Mouse (Mus musculus) liver, embryonic 14.5 days (tissue): ENCODE measurements at regions not wholly inside any gene's neighbourhood (a gene's known extent, or its start where the extent isn't known, plus 50 kb on each side); places are given as distances from the start of the nearest gene placed in this dataset.

Source experiments
- CTCF ChIP-seq: IDR thresholded peaks from 2 replicates; pipeline ENCODE4 v1.5.1; 2016; ENCODE audit warnings: antibody characterized with exemption, low read depth, control low read depth
- EP300 ChIP-seq: IDR thresholded peaks from 2 replicates; pipeline ENCODE4 v1.6.1; 2016; ENCODE audit warnings: antibody characterized with exemption, low read depth

GRCm38 (mm10) chr14:67541271-67541711, 1532.3 kb upstream of the Gulo start:
- TF ChIP-seq CTCF = no peak
- TF ChIP-seq EP300 = no peak
